Mouse (Mus musculus) small intestine, adult 2 months (tissue): ENCODE measurements at regions not wholly inside any gene's neighbourhood (a gene's known extent, or its start where the extent isn't known, plus 50 kb on each side); places are given as distances from the start of the nearest gene placed in this dataset.

Source experiments
- CTCF ChIP-seq: fragments of 200-500 bp; IDR thresholded peaks from 2 replicates; pipeline ENCODE4 v1.5.1; 2012; ENCODE audit warnings: low read depth, mild to moderate bottlenecking, control low read depth, inconsistent platforms, low read length, moderate library complexity, mixed read lengths; ENCODE audit not compliant: insufficient replicate concordance, insufficient read length; ENCODE audit errors: extremely low read depth
- POLR2A ChIP-seq: fragments of 200-500 bp; IDR thresholded peaks from 2 replicates; pipeline ENCODE4 v1.6.1; 2012; ENCODE audit warnings: low read depth, mild to moderate bottlenecking, control low read depth, inconsistent platforms, low read length, moderate library complexity

GRCm38 (mm10) chr8:8770397-8770796 is 80.1 kb upstream of the Arglu1 start:
- TF ChIP-seq CTCF (no peak), POLR2A (no peak)
